25 mouse cellular contexts compared by ENCODE assay signal in the genomic region with DNA sequence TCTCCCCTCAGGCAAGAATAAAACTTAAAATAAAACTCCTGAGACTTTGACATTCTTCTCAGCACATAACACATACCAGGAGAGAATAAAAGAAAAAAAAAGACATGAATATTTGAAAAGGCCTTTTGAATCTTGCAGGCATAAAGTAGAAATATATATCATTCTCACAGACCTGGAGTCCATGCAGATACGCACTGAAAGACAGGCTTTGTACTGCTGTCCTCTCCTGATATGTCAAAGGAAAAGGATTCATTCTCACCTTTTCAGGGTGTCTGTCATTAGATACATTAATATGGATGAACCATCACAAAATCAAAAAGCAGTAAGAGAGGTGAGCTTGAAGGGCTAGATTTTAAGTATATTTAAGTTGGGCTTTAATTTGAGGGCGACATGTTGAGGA.
"Had no signal": no experiment of that assay in that cellular context is flagged by ENCODE, and none has a peak within 500 bp of the region (broad histone marks: within the 10 kb centered on the region; RNA-seq: fewer than 3 reads in every experiment).

No protein-coding gene starts in this region.

- H3K27ac ChIP-seq: gastrocnemius, adult 2 months; heart, embryonic 10.5 days; hindbrain, embryonic 10.5 days; hindbrain, embryonic 12.5 days; intestine, embryonic 15.5 days; layer of hippocampus, adult 2 months; left cerebral cortex, adult 2 months; limb, embryonic 10.5 days; limb, embryonic 12.5 days had no signal

- ATAC-seq: hindbrain, embryonic 16.5 days; inflammation-experienced regulatory T-cells, adult 6 months; intestine, embryonic 15.5 days; intestine, postnatal 0 days had no signal

- H3K36me3 ChIP-seq: heart, embryonic 10.5 days; heart, embryonic 12.5 days; hindbrain, embryonic 10.5 days; hindbrain, embryonic 12.5 days; intestine, embryonic 15.5 days; limb, embryonic 10.5 days; limb, embryonic 12.5 days had no signal

- H3K4me3 ChIP-seq: gastrocnemius, adult 2 months; heart, embryonic 10.5 days; heart, embryonic 12.5 days; hindbrain, embryonic 10.5 days; hindbrain, embryonic 12.5 days; intestine, embryonic 15.5 days; layer of hippocampus, adult 2 months; left cerebral cortex, adult 2 months; limb, embryonic 10.5 days; limb, embryonic 12.5 days had no signal

- H3K9ac ChIP-seq: heart, embryonic 12.5 days; hindbrain, embryonic 12.5 days; hindbrain, embryonic 14.5 days; intestine, embryonic 15.5 days; limb, embryonic 12.5 days had no signal

- H3K4me1 ChIP-seq: heart, embryonic 10.5 days; heart, embryonic 12.5 days; hindbrain, embryonic 10.5 days; hindbrain, embryonic 12.5 days; intestine, embryonic 15.5 days; limb, embryonic 10.5 days; limb, embryonic 12.5 days had no signal

- H3K27me3 ChIP-seq: heart, embryonic 12.5 days; hindbrain, embryonic 12.5 days; intestine, embryonic 15.5 days; limb, embryonic 12.5 days had no signal

- DNase-seq: gastrocnemius, adult 2 months; gastrocnemius, postnatal 10 days; gastrocnemius, postnatal 25 days; heart, adult 18-20 months; heart, postnatal 10 days; heart, postnatal 4 days; kidney, adult 18-20 months; kidney, adult 8-10 months; kidney, postnatal 10 days; kidney, postnatal 25 days; kidney, postnatal 4 days; liver had no signal

- H3K4me2 ChIP-seq: heart, embryonic 12.5 days; hindbrain, embryonic 12.5 days; hindbrain, embryonic 14.5 days; intestine, embryonic 15.5 days; limb, embryonic 12.5 days had no signal

- H3K9me3 ChIP-seq: heart, embryonic 10.5 days; heart, embryonic 12.5 days; hindbrain, embryonic 10.5 days; hindbrain, embryonic 12.5 days; intestine, embryonic 15.5 days; limb, embryonic 10.5 days; limb, embryonic 12.5 days had no signal
